Mouse (Mus musculus) spleen, postnatal 14 days (tissue): ENCODE data around the gene Csnk1g2.

Experiments
- DNase-seq, 2 experiments: peaks; one replicate each; pipeline ENCODE4 v3.0.0; 2021 to 2022; ENCODE audit warnings: low spot score in 2 of 2

Gene Csnk1g2

DNA sequence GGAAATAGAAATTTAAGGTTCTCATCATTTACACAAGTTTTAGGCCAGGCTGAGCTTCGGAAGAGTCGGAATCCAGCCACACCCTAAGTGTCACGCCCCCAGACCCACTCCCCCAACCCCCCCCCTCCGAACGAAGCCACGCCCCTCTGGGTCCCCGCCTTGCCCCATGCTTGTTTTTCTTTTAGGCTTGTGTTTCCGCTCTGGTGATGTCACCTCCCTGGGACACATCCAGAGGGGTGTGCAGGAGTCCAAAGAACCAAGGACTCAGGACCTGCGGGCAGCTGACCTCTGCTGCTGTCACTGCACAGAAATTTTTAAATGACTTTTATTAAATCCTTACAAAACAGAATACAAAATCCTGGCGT lies 42.4 kb downstream of the Csnk1g2 start:
- no peak for DNase-seq

DNA sequence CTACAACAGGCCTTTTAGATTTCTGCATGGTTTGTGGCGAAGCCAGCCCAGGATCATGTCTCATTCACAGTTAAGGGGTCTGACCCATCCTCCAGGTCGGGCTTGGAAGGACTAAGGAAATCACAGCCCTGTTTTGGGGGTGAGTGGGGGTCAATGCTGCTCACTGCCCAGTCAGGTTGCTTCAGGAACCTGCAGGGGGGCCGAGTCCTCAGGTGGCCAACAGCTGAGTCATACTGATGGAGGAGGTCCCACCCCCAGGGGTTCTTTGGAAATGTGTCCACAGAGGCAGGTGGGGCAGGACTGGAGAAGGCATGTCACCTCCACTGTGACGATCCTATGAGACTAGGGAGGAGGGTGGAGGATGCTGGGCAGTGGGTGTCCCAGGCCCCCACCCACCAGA lies 42.8 kb downstream of the Csnk1g2 start:
- DNase-seq: no peak

DNA sequence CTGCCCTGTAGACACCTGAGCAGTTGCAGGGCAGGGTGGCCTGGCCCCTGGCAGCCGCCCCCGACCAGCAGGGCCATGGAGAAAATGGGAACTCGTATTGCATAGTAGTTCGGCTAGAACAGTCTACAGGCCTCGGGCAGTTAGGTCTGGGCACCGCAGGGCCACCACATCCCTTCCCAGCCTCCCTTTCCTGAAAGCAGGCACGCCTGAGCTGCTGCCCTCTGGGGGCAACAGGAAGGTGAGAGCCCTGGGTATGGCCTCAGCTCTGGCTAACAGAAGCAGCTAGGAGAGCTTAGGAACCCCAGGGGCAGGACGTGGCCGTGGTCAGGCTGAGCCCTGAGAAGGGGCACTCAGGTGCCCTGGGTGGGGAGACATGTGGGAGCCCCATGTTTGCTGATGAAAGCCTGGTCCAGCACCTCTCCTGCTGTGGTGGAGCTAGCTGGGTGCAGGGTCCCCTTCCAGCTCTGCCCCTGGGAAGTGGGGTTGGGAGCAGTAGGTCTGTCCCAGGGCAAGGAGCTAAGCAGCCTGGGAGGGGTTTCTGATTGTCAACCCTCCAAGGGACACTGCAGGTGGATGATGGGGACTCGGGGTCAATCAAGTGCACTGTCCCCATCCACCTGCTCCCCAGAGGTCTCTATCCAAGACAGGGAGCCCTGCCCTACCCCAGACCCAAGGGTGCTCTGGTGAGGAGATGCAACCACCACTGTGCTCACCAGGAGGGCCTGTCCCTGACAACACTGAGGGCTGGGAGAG lies 43.5 kb downstream of the Csnk1g2 start:
- DNase-seq: no peak

- no peak for DNase-seq
Measured at GRCm38 (mm10) chr10:80666837-80667412, 44.3 kb downstream of the Csnk1g2 start.

- DNase-seq: no peak
Measured at GRCm38 (mm10) chr10:80668614-80669013, 46.0 kb downstream of the Csnk1g2 start.

DNA sequence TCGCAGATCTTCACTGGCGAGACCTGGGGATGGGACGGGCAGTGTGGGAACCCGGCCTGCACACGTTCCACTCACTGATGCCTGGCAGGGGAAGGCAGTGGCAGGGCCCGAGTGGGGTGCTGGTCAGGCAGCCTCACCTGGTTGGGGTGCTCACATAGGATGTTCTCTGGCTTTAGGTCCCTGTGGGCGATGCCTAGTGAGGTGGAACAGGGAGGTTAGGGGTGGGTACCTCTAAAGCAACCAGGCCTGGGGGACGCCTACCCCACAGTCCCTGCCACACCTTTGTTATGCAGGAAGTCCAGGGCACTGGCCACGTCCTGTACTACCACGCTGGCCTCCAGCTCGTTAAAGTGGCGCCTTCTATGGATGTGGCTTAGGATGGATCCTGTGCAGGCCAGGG lies 46.4 kb downstream of the Csnk1g2 start:
- no peak for DNase-seq

DNA sequence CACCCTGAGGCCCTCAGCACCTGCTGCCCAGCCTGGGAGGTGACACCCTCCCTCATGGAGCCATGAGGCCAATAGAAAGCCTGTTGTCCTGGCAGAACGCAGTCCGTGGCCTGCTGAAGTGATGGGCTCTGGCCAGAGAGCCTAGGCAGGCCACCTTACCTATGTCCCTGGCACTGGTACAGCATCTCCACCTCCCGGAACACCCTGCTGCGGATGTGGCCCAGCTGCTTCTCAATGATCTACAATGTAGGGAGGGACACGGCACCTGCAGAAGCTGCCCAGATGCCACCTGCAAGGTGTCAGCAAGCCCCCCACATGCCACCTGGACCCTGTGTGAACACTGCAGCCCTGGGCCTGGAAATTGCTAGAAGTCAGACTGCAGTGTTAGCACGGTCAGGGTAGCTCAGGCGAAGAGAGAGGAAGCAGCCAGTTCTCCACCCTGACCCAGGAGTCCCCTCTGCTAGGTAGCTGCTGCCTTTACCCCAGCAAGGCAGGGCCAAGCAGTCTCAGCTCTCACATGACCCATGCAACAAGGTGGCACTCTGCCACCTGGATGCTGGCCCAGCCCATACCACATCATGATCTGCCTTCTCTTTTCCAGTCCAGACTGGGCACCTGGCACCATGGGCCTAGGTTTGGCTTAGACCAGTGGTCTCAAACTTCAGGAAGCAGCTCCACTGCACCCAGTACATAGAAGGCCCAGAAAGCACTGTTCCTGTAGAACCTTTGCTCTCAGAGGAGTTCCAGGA lies 47.3 kb downstream of the Csnk1g2 start:
- DNase-seq: no peak

GRCm38 (mm10) chr10:80670531-80670930 lies 47.9 kb downstream of the Csnk1g2 start:
- no peak for DNase-seq

GRCm38 (mm10) chr10:80671251-80671650 lies 48.6 kb downstream of the Csnk1g2 start:
- no peak for DNase-seq

DNA sequence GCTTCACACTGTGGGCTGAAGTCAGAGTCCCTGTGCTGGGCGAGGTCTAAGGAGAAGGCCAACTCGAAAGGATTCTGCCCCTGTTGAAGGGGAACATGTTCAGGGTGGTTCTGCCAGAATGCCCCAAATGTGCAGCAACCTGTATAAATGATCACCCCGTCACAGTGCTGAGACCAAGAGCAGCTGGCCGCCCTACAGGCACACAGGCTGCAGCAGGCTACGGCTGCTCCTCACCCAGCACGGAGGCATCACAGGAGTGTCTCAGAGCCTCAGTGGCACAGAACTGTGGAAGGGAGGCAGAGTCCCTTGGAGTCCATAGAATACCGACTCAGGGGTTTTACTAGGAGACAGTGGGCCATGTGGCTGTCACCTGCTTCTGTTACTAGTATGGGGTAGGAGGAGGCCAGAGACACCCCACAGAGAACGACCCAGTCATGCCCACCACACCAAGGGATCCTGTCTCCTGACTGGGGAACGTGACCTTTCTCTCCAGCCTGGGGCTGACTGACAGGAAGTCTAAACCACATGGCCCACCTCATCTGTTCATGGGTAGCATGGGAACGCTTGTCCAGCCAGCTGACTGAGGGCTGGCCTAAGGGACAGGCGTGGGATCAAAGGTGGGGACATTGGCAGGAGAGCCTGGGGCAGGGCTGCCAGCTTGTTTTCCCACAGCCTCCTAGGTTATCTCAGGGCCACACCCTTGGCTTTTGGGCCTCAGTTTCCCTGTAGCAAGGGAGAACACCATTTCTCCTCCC lies 49.5 kb downstream of the Csnk1g2 start:
- DNase-seq: no peak

DNA sequence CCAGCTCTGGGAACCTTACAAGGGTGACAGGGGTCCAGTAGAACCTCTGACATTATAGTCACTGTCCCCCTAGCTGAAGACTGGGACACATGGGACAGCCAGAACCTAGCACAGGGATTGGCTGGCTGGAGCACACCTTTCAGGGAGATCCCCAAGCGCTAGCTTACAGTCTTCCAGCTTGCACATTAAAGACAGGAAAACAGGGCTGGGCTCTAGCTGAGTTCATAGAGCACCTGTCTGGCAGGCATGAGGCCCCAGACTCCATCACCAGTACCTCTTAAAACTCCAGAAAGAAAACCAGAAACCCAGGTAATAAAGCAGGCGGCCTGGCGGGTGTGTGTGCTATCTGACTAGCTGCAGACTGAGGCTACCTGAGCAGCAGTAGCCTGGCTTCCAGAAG lies 51.1 kb downstream of the Csnk1g2 start:
- DNase-seq: no peak

GRCm38 (mm10) chr10:80674161-80674711 lies 51.6 kb downstream of the Csnk1g2 start:
- no peak for DNase-seq

DNA sequence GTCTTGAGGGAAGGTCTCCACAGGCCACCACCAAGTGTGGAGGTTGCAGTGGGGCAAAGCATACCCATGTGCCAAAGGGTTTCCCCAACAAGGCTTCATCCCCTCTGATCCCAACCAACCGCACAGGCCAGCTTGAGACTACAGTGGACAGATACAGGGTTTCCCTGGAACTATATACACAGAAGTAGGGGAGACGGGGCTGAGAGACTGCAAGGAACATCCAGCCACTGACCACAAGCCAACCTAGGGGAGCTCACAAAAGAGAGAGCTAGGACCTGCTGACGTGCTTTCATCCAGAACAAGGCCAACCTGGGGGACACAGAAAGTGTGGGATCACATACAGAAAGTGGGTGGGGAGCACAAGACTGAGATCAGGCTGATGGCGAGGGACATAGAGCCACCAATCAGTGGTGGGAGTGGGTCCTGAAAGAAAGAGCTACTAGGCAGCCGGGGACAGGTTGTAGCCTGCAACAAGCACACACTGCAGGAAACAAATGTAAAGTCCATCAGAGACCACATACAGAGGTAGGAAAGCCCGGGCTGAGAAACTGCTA lies 52.3 kb downstream of the Csnk1g2 start:
- DNase-seq: no peak

GRCm38 (mm10) chr10:80675405-80676197 lies 53.0 kb downstream of the Csnk1g2 start:
- DNase-seq: no peak

DNA sequence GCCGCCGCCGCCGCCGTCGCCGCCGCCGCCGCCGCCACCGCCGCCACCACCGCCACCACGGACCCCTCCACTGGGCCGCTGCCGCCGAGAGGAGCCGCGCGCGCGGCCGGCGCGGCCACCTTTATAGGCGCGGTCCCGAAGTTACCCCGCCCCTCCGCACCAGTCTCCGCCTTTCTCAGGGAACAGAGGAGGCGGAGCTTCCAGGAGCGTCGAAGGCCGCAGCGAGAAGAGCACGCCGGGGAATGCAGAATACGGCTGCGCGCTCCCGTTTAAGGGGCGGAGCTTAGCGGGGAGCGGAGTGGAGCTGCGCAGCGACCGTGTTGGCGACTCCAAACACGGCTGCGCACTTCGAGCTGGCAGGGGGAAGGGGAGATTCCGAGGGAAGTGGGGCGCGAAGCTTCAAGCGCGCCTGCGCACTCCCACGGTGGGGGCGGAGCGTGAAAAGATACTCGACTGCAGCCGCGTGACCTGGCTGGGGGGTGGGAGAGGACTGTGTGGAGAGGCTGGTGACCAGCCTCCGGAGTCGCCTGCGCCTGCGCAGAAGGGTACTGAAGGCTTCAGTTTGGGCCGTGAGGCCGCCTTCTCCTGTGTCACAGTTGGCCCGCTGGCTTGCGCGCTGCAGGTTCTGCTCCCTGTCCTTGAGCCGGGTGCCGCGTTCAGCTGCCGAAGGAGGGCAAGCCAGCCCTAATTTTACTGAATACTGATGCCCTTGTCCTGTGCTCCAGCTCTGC lies 53.7 kb downstream of the Csnk1g2 start:
- peak; percentile 97 for DNase-seq

DNA sequence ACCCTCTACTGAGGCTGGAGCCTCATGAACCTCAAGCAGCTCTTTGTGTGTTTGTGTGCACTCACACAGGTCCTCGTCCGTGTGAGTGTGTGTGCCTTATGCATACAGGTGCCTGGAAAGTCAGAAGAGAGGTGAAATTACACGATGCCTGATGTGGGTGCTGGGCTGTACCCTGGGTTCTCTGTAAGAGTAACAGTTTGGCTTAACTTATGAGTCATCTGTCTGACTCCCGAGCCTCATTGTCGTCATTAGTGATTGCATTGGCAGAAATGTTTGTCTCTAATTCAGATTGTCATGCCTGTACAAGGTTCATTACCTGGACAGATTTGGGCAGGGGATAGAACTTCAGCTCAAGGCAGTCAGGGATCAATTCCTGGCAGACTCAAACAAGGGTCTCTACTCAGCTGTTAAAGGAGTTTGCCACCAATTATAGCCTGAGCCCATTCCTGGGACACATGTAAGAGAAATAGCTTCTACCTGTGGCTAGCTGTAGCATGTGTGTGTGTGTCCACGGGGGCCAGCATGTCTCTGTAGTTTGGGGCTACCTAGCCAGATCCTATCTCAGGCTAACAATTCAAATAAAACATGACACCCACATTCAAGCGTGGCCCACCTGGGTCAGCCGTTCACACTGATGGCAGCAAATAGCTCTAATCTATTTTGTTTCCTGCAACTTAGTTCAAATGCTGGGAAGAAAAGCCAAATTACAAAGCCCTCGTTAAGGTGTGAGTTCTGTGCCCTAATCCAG lies 54.7 kb downstream of the Csnk1g2 start:
- DNase-seq: no peak

GRCm38 (mm10) chr10:80677942-80678436 lies 55.4 kb downstream of the Csnk1g2 start, which contains the start of gene Mknk2:
Gene Mknk2, minus strand, starts transcription at chr10:80678112.
- DNase-seq: peak; percentile 88 to 90

DNA sequence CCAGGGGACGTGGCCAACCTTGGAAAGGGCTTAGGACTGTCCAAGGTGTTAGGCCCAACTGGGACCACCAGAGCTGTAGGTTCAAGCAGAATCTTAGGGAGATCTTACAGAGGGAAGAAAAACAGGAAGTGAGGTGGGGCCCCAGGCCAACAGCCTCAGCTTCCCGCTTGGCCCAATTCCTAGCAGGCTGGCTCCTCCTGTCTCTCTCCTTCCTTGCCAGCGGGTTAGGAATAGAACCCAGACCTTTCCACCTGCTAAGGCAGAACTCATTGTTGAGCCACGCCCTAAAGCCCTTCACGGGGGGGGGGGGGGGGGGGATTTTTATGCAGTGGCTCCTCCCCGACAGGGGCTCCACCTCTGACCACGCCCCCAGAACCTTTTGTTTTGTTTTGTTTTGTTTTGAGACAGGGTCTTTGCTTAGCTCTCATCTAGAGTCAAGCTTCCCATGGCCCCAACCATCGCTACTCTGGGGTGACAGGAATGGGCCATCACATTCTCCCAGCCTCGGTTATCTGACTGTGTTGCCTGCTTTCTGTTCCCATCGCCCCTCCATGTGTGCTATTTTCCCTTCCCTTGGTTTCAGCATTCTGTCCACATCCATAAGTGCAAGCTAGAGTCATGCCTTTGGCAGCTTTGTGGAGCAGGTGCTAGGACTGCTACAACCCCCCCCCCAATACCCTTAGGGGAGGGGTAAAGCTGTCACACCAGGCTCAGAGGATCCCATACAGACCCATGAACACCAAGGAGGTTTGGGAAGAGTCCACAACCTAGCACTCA lies 56.2 kb downstream of the Csnk1g2 start:
- DNase-seq: no peak
